Mouse (Mus musculus) frontal cortex, adult (tissue): ENCODE data around the gene Kcnab3.

Experiments used
- ATAC-seq: cut with Nextera tagmentation; 2 replicates; pipeline ENCODE4 v1.9.2; 2017; ENCODE audit warnings: mild to moderate bottlenecking, moderate library complexity, mixed read lengths; ENCODE audit not compliant: low TSS enrichment

Gene Kcnab3

DNA sequence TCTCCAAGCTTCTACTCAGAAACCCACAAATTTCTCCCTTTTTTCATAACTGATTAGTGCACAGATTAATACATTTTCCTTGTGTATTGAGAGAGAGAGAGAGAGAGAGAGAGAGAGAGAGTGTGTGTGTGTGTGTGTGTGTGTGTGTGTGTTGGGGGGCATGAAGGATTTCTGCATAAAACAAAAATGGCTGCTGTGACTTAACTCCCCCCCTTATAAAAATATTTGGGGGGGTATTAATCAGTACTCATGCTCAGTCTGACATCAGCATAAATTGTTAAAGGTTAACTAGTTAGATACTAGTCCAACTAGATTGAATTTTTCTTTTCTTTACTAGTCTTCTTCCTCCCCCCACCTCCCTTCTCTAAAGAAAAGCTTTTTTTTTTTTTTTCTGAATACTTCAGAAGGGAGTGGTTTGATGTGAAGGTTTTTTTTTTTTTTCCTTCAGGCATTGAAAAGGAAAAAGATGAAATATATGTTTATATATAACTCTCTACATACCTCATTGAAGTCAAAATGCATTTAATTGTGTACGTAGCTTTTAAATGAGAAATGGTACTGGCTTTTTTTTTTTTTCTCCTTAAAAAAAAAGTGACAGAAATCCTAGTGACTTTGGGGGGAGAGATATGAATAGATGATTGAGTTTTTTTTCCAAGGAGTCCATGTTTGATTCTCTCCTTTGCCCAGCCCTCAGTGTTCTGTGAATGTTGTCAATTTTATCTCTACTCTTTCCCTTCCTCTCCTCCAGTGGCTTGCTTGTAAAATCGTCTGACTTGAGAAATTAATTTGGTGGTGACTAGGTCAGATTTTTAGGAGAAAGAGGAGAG lies 44.1 kb downstream of the Kcnab3 start:
- ATAC-seq, result no peak

DNA sequence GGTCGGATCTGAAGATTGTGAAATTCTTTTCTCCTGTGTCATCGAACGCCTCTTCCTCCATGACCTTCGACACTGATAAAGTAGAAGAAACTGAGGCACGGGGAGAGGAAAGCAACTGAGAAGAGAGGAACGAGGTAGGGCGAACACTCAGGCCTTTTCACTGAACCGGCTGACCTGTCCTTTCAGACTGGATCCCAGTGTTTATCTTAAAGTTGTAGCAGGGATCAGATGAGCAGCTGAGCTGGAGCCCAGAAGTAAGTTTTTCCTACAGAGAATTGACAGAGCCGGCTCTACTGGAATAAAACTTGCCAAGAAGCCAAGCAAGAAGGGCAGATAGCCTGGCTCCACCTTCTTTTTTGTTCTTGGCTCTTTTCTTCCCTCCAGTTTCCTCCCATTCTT lies 44.8 kb downstream of the Kcnab3 start:
- ATAC-seq, result no peak

DNA sequence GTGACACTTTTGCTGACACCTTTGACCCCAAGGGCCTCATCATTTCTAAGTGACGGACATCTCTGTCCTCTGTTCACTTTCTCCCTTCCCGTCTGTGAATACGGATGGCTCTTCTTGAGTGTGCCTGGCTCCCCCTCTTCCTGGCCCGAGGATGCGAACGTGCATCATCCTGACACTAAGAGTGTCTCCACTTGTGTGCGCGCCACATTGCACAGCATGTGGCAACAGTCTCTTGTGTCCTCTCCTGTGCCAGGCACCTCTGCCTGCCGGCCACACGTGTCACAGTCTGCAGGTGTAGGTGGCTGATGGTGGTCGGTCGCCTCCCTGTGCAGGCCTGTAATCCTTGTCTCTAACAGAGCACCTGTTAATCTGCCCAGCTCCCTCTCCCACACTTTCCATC lies 45.5 kb downstream of the Kcnab3 start:
- no peak for ATAC-seq

DNA sequence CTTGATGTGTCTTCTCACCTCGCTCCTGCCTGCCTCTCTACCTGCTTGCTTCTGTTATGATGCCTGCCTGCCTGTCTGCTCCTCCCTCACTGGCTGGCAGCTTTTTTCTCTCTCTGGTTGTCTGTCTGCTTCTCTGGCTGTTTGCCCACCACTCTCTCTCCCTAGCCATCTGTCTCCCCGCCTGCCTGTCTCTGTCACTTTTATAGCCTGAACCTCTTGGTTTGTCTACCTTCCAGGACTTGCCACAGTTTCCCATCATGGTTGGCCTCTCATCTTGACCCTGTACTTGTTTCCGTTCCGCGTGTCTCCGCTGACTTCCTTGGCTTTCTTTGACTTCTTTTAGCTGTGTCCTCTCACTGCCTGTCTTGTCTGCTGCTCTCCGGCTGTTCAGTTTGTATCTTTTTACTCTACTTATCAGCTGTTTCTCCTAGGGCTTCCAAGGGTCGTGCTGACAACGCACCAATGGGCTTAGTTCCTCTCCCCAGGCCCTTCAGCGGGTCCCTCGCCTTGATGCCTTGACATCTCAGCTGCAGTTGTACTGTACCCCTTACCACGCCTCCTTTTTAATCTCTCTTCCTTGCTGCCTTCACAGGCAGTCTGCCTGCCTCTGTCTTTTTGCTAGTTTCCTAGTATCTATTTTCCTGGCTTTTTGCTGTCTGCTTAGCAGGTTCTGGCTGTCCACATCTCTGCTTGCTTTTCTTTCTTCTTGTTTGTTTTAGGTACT lies 46.2 kb downstream of the Kcnab3 start:
- ATAC-seq, result peak; percentile 48; the same call in 1 of the 2 replicates

DNA sequence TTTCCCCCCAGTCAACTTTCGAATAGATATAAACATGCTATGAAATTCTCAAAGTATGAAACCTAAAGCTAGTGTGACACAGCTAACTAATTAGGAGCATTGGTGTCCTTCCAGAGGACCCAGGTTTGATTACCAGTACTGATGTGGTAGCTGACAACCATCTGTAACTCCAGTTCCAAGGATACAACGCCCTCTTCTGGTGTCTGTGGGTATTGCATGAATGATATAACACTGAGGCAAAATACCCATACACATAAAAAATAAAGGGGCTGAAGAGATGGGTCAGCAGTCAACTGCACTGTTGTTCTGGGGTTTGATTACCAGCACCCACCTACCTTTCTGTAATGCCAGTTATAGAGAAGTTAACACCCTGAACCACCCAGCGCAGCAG lies 46.7 kb downstream of the Kcnab3 start:
- ATAC-seq, result no peak

DNA sequence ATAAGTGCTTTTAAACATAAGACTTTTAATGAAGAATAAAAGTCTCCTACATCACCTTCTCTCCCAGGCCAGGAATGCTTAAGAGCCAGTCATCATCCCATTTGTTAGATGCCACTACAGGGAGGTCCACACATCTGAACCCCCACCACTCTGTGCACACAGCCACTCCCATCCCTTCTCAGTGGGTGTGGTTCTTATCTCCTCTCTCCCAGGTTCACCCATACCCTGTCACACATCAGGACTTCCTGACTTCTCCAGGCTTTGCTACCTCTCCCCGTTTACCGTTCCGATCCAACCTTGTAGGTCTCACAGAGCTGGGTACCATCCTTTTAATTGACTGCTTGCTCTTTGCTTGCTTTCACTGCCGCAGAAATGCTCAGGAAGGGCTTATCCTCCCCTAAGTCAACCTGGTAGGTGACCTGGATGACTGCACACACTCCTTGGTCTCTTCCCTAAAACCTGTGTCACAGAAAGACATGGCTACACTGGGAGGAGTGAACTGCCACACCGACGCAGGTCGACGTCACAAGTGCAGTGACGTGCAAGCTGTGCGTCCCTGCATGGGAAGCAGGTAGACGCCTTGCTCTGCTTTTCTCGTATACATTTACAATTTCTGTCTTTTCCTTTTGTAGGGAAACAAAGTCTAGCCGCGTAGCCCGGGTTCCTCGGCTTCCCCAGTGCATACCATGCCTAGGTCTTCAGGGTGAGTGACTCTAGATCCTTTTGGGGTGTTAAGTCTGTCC lies 47.3 kb downstream of the Kcnab3 start:
- ATAC-seq, result no peak

DNA sequence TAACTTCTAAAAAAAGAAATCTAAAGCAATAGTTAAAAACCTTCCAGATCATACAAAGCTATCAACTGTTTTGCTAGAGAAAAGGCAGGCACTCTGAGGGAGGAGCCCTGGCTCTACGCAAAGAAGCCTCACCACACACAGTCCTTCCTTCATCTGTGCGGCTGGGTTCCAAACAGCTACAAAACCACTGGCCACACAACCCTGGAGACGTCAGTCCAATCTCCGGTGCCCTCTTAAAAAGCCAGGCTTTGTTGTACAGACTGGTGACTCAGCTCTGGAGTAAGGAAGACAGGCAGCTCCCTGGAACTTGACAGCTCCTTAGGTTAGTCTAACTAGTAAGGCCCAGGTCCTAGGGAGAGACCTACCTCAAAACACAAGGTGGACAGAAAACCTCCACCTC lies 49.6 kb downstream of the Kcnab3 start:
- no peak for ATAC-seq

DNA sequence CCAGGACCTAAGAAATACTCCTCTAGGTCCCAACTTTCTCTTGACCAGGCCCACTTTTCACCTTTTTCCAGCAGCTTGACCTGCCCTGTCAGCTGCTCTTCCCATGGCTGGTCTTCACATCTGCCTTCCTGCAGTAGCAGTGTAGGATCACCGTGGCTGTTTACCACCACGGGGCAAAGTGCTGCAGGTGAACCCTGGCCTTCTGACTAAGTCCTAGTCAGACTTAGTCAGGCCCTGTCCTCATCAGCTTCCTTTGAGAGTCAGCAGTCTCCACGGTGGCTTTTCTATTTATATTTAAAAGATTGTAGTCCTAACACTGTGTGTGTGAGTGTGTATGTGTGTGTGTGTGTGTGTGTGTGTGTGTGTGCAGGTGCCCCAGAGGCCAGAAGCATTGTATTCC lies 51.7 kb downstream of the Kcnab3 start:
- no peak for ATAC-seq

DNA sequence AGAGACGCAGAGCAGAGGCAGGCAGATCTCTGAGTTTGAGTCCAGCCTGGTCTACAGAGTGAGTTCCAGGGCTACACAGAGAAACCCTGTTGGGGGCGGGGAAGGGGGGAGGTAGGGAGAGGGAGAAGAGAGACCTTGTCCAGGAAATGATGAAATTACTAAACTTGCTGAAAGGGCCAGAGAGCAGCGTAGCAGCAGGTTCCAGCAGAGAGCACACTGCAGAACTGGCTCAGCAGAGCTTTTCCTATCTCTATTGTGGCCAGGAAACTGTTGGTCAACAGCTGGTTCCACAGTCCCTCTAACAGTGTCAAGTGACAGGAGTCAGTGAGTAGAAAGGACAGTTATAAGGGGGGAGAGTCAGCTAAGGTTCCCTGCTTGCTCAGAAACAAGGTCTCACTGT lies 53.5 kb downstream of the Kcnab3 start:
- ATAC-seq, result no peak

DNA sequence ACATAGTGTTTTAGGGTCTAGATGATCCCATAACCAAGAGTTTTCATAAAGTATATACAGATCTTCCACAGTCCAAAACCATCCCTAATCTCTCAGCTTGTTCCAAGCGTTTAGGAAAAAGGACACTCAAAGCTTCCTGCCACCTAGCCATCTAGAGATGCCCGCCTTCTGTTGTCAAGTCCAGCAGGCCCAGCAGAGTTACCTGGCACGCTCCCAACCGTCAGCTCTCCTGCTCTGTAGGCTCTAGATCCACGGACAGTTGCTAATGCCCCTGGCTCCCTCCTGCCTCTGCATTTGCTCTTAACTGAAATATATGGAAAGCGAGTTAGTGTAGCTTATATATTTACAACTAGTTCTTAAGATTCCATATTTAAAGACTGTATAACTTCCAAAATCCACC lies 55.3 kb downstream of the Kcnab3 start:
- ATAC-seq, result no peak
